Mouse (Mus musculus): ENCODE measurements around the gene Fam19a5.
A peak's percentile ranks its signal among the peaks of the same experiment; 100 is the strongest.

Gene Fam19a5

DNA sequence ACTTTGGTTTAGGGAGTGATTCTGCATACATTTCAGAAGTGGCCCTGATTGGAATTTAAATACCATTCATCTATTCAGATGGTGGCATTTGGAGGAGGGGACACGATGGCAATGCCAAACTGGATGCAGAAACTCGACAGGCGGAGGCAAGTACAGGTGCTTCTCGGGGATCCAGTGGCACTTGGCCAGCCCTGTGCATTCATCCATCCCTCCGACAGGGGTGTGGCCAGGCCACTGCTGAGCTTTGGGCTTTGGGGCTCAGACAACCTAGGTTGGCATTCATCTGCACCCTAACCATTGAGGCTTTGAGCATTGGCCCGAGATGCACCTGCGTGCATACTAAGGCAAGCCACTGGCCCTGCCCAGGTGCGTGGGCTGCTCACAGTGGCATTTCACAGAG is 52.6 kb downstream of the Fam19a5 start:
- no peak for DNase-seq (ENCODE audit: low spot score in 2 of 2)

DNA sequence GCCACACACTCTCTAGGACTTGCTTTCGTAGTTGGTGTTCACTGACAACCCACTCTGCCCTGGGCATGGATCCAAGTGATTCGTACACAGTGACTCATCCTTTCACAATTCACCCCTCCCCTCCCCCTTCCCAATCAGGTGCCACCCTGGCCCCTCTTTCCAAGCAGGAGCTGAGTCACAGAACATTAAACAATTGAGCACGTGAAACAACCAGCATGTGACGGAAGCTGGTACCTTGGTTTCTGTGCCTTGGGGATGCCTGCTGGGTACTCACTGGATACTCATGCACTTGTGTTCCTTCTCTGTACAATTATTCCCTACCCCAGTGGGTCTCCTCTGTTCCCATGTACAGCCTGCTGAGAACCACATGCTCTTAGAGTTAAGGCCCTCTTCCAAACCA is 53.0 kb downstream of the Fam19a5 start:
- DNase-seq (ENCODE audit: low spot score in 2 of 2) = no peak

DNA sequence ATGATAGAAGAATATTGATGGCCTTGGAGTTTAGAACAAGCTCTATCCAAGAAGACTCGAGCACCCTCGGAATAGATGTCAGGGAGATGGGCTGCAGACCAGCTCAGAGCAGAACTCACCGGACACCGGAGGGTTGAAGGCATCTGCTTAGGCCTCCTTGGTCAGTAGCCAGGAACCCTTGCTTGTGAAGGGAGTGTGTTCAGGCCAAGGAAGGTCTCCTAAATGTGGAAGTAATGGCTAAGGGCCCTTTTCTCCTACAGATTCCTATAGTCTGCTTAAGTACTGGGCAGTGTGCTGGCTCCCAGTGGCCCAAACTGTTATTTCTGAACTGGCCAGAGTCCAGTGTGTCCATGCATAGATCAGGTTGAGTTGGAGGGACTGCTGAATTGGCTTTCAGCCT is 53.7 kb downstream of the Fam19a5 start:
- no peak for DNase-seq (ENCODE audit: low spot score in 2 of 2)

DNA sequence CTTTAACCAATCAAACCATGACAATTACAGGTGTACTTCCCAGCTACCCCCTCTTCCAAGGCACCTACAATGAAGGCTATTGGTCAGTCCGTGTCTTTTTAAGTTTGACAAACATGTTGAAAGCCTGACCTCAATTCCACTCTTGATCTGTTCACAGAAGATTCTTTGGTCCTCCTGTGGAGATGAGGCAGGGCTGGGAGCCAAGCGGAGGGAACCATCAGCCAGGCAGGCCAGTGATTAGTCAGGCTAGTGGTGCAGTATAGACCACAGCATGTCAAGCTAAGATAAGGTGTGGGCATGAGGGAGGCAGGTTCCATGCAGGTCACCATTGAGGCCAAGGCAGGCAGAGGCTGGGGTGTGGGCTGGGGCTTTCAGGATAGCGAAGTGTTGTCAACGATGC is 54.5 kb downstream of the Fam19a5 start:
- DNase-seq (ENCODE audit: low spot score in 2 of 2) = no peak

- no peak for DNase-seq (ENCODE audit: low spot score in 2 of 2)
Observed at GRCm38 (mm10) chr15:87603316-87603715, 59.2 kb downstream of the Fam19a5 start.

- DNase-seq (ENCODE audit: low spot score in 2 of 2) = no peak
Observed at GRCm38 (mm10) chr15:87605504-87606280, 61.6 kb downstream of the Fam19a5 start.

- DNase-seq (ENCODE audit: low spot score in 2 of 2) = no peak
Observed at GRCm38 (mm10) chr15:87606702-87607101, 62.6 kb downstream of the Fam19a5 start.

DNA sequence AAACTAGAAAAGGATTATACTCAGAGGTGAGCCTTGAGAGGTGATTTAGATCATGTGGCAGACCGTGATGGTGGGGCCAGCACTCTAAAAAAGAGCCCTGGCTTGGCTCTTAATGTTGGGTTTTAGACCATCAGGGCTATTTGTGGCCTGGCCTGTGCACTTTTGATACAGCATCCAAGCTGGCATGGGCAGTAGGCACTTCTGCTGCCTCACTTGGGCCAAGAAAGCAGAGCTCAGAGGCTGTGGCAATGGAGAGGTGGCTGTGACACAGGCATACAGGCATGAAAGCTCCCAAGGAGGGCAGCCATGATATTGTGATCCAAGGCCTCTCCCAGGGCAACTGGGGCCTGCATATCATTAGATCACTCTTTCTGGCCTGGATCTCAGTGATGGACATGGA is 65.1 kb downstream of the Fam19a5 start:
- DNase-seq (ENCODE audit: low spot score in 2 of 2) = no peak

DNA sequence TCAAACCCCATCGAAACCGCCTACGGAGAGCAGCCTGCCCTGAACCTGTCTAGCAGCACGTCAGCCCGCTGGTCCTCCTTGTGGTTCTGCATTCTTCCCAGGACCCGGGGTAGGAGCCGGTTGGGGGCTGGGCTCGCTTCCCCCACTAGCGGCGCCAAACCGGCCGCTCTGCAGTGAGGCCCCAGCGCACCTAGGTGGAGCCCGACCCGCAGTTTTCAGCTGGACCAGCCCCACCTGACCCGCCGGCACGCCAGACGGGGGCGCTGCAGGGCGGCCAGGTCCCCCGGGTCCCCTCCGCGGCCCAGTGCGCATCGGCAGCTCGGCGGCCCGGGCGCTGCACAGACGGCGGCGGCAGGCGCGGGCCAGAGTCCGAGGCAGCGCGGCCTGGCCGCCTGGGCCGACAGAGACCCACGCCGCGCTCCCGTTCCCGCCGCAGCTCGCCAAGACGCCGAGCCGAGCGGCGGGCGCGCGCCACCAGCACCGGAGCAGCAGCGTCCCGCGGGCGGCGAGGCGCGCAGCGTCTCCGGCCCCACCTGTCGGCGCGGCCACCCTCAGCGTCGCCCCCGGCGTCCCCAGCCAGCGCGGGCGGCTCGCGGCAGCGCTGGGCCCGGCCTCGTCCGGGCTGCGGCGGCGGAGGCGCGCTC is 80.0 kb downstream of the Fam19a5 start:
- DNase-seq (ENCODE audit: low spot score in 2 of 2) = peak in 1 of 2 experiments; percentile 15

GRCm38 (mm10) chr15:87624610-87625091 is 80.6 kb downstream of the Fam19a5 start:
- DNase-seq (ENCODE audit: low spot score in 2 of 2) = no peak

DNA sequence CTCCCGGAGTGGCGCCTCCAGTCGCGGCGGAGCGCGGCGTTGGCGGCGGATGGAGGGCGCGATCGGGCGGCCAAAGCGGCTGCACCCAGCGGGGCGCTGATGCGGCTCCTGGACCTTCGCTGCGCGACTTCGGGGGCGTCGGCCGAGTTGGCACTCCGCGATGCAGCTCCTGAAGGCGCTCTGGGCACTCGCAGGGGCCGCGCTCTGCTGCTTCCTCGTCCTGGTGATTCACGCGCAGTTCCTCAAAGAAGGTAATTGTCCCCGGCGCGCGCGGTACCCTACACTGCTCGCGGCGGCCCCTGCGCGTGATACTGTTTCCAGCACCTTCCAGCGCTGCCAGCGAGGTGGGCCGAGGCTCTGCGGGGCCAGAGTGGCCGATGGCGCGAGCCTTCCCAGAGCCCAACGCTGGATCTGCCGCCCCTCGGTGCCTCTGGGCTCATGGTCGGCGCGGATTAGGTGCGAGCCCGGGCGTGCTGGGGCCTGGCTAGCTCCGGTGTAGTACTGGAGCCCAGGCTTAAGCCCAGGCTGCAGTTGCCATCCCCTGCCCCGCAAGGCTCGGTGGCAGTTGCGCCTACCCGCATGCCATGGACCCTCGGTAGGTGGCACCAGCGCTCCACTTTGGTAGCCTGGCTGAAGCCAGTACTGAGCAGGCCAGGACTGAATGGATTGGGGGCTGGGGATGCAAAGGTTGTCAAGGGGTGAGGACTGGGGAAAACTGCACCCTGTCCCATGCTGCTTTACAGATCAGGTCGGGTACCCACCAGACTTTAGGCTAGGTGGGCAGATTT is 81.3 kb downstream of the Fam19a5 start:
- DNase-seq (ENCODE audit: low spot score in 2 of 2) = peak in 1 of 2 experiments; percentile 16

DNA sequence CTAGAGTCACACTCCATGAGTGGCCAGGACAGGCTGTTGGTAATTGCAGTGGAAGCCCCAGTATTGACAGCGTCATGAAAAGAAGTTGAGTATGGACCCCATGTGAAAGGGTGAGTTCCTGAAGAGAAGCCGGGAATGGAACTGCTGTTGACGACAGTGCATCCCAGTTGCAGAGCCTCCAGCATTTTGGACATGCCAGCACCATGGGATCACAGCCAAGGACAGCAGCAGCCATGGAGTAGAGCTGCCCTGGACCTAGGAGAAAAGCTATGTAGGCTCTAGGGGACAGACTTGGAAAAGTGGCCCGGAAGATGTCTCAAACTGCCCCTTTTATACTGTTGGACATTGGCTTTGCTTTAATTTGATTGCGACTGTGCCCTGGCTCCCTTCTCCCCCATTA is 91.2 kb downstream of the Fam19a5 start:
- no peak for DNase-seq (ENCODE audit: low spot score in 2 of 2)

GRCm38 (mm10) chr15:87636407-87636806 is 92.3 kb downstream of the Fam19a5 start:
- no peak for DNase-seq (ENCODE audit: low spot score in 2 of 2)

DNA sequence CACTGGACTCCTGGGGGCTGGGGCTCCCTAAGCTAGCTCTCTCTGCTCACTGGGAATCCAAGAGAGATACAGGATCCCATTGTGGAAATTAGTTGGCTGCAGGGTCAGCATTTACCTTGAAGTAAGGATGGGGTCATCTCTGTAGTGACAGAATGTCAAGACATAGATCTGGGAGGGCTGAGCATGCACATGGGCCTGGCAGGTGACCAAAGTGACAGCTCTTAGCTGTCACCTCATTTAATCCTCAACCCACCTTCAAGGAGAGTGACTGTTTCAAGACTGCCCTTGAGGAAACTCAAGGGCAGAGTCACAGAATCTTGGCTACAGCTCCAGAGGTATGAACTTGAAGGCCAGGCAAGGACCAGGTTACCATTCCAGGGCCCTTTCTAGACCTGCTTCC is 93.1 kb downstream of the Fam19a5 start:
- DNase-seq (ENCODE audit: low spot score in 2 of 2) = no peak

DNA sequence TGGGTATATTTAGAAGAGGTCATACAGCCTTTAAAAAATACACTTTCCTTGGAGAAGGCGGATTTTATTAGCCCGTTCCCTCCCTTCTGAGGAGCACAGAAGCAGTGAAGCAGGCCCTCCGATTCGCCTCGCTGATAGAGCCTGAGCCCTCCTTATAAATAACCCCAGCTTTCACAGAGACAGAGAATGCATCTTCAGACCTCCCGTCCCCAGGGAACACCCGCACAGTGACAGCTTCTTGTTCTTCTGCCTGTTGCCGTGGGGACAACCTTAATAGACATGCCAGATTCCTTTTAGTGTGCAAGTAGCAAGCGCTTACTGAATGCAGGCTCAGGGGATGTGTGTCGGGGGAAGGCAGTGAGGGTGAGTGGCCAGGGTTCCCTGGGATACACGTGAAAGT is 94.2 kb downstream of the Fam19a5 start:
- no peak for DNase-seq (ENCODE audit: low spot score in 2 of 2)

DNA sequence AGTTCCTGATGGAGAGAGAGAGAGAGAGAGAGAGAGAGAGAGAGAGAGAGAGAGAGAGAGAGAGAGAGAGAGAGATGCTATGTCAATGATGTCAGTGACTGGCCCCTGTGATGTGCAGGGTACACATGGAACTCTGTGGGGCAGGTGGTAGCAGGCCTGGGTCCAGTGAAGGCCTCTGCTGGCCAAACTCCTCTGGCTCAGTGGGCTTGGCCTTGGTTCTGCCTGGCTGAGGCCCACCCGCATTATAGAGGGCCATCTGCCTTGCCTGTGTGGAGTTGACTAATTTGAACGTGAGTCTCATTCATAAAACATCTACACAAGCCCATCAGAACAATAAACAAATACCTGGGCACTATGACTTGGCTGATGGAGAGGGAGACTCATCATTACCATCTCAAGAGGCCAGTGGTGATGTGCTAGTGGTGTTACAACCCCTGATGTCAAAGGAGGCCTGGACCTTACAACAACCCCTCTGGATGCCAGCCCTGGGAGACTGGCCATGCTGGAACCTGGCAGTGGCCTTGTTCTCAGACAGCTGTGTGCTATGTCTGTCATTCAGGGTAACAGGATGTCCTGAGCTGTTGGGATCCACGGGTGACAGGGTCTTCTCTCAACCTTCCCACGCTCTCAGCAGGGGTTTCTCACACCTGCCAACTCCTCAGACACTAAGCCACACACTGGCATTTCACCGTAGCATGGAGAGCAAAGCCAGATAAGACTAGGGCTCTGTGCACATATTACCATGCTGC is 102.4 kb downstream of the Fam19a5 start:
- no peak for DNase-seq (ENCODE audit: low spot score in 2 of 2)

DNA sequence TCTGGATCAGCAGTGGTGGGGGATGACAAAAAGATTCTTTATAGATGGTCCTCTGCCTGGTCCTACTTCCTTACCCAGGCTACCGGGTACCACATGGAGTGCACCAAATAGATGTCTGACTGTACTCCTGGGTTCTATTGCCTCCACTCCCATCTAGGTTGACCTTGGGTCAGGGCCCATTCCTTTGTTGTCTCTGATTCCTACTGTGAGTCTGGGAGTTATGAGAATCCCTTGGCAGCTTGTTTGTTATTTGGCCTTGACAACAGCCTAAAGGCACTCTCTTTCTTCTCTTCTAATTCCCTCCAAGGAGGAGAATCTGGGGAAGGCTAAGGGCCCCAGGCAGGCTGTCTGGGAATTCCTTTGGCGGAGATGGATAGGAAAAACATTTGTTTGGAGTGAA is 105.6 kb downstream of the Fam19a5 start:
- no peak for DNase-seq (ENCODE audit: low spot score in 2 of 2)

DNA sequence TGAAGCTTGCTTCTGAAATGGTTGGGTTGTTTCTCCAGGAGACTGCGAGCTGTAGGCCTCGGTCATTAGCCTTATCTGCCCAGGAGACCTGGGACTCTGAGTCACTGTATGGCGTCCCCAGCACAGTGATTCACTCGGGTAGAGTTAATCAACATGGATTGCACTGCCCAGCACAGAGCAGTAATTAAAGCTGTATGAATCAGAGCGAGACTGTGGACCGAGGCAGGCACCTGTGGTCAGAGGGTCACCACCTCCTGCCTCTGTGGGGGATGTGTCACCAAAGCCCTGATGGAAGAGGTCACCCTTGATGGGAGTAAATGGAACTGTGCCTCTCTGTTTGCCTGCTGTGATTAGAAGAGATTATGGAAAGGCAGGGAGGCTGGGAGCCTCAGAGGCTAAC is 110.5 kb downstream of the Fam19a5 start:
- DNase-seq (ENCODE audit: low spot score in 2 of 2) = no peak

DNA sequence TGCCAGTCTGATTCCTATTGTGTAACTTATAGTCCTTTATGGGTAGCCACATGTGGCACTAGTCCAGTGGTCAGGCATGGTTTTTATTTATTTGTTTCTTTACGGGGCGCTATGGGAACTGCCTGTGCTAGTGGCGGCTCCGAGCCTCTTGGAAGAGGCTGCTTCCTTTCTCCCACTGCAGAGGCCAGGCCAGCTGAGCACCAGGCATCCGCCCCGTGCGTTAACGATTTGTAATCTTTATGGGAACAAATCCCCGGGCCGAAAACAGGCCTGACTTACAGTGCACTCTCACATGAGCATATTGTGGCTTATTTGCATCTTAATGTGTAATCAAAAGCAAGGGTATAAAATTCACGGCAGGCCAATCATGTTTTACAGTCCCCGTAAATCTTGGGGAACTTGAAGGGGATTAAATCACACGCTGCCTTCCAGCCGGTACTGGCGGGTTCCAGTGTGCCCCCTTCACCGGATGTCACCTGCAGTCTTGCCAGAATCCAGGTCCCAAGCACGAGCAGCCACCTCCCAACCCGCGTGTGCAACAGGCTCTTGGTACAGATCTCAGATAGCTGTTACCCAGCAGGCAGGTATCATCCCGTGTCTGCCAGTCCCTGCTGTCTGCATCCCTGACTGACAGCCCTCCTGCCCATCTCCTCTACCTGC is 112.5 kb downstream of the Fam19a5 start:
- no peak for DNase-seq (ENCODE audit: low spot score in 2 of 2)

GRCm38 (mm10) chr15:87659729-87660128 is 115.6 kb downstream of the Fam19a5 start:
- DNase-seq (ENCODE audit: low spot score in 2 of 2) = no peak

DNA sequence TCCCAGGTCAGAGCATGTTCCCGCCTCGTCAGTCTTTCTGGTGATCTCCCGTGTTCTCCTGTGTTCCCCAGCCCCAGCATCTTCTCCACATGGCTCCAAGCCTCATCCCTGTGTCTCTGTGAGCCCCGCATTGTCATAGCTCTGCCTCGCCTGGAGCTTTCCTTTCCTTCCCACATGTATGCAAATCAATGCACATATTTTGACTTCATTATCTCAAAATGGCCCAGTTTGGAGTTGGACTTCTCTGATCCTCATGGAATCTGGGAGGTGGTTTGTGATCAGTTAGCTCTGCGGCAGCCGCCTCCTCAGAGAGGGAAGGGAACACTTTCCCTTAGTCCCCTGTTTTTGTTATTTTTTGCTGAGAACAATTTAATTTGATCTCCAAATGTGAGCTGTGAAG is 117.9 kb downstream of the Fam19a5 start:
- no peak for DNase-seq (ENCODE audit: low spot score in 2 of 2)

Measured in spleen, postnatal 10 days (tissue).